Mouse (Mus musculus) stomach, embryonic 14.5 days (tissue): Measurements from ENCODE around the gene Rnf20. TPM values are rescaled to one million over a fixed set of nuclear protein-coding genes. Genes with fewer than 3 reads are reported as not detected.

Experiments used
- ATAC-seq: fragments of 200-750 bp; cut with Nextera tagmentation; 2 replicates; pipeline ENCODE4 v1.8.0; 2017; ENCODE audit warnings: low read depth, moderate TSS enrichment; ENCODE audit not compliant: insufficient number of reproducible peaks, insufficient read depth, low FRiP score
- H3K27ac ChIP-seq: fragments of 300-500 bp; sonication (generic); 2 replicates; pipeline ENCODE4 v1.5.1; 2014; ENCODE audit warnings: mild to moderate bottlenecking, low read length, moderate library complexity, mixed read lengths
- H3K27me3 ChIP-seq: fragments of 300-500 bp; sonication (generic); 2 replicates; pipeline ENCODE4 v1.6.1; 2014; ENCODE audit warnings: low read length, control low read depth, mixed read lengths; ENCODE audit not compliant: control insufficient read depth, insufficient read depth
- H3K36me3 ChIP-seq: fragments of 300-500 bp; sonication (generic); 2 replicates; pipeline ENCODE4 v1.6.1; 2014; ENCODE audit warnings: mild to moderate bottlenecking, control low read depth, low read length, moderate library complexity, mixed read lengths; ENCODE audit not compliant: control insufficient read depth, insufficient read depth
- H3K4me1 ChIP-seq: fragments of 300-500 bp; sonication (generic); 2 replicates; pipeline ENCODE4 v1.6.1; 2014; ENCODE audit warnings: low read length, control low read depth, mixed read lengths; ENCODE audit not compliant: control insufficient read depth, insufficient read depth
- H3K4me2 ChIP-seq: fragments of 300-500 bp; sonication (generic); replicated peaks from 2 replicates; pipeline ENCODE4 v1.6.1; 2014; ENCODE audit warnings: low read depth, low read length, control low read depth
- H3K4me3 ChIP-seq: fragments of 300-500 bp; sonication (generic); 2 replicates; pipeline ENCODE4 v1.5.1; 2014; ENCODE audit warnings: low read depth, low read length, control low read depth
- H3K9ac ChIP-seq: fragments of 300-500 bp; sonication (generic); replicated peaks from 2 replicates; pipeline ENCODE4 v1.6.1; 2014; ENCODE audit warnings: low read depth, mild to moderate bottlenecking, control low read depth, low read length, moderate library complexity, mixed read lengths
- H3K9me3 ChIP-seq: fragments of 300-500 bp; sonication (generic); 2 replicates; pipeline ENCODE4 v1.6.1; 2016; ENCODE audit warnings: low read depth, low read length, control low read depth; ENCODE audit not compliant: control insufficient read depth
- WGBS: fragments of 180-500 bp; shearing (Covaris S2); extraction: QIAGEN DNeasy Blood & Tissue Kit; methylation state at CpG from one replicate; pipeline ENCODE4 v1.1.7; 2014; 5-methylcytosine and 5-hydroxymethylcytosine counted together
- polyA plus RNA-seq: library from polyadenylated mRNA; unstranded; fragments of >200 nt; fragmentation: Nextera tagmentation; extraction: Ambion mirVana; gene quantifications from 2 replicates; pipeline ENCODE4 v1.2.1, GENCODE M21; 2014

The Rnf20 gene
- polyA plus RNA-seq, 1 experiment from 2014 or later: 59.6 TPM

DNA sequence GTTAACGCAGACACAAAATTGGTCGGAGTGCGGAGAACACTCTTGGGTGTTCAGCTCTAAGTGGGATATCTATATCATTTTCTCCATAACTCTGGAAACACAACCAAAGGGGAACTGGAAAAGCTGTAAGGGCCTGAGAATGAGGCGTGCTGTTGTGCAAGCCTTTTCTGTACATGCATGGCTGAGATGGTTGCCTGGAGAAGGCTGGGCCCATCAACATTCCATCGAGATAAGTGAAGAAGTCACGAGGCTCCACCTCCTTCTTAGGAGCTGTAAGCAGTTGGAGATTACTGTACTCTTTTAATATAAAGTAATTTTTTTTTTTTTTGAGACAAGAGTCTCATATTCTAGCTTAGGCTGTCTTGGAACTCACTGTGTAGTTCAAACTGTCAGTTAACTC, 44.3 kb downstream of the Rnf20 start:
- Histone ChIP-seq H3K27ac (no peak overlapping the region), H3K27me3 (no peaks in the 10 kb centered on the region), H3K36me3 (no peaks in the 10 kb centered on the region), H3K9me3 (no peaks in the 10 kb centered on the region), H3K9ac (no peak overlapping the region), H3K4me1 (no peaks in the 10 kb centered on the region), H3K4me2 (no peak overlapping the region), H3K4me3 (no peak overlapping the region)
- ATAC-seq: no peak
- 81% methylated on average over 6 of the region's 6 CpGs for WGBS

DNA sequence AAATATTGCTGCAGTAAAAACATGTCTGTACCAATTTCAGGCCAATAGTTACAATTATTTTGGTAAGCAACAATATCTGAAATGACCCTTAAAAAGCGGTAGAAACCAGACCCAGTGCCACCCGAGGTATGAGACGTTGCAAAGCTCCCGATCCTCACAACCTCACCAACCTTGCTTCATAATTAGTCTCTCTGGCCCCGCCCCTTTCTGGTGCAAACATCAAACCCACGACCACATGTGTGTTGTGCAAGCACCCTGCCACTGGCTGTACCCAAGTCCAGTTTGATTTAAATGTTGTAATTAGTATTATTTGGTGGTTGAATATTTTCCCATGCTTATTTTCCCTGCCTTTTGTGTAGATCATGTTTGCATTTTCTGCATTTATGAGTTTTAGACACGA, 45.0 kb downstream of the Rnf20 start:
- no peak overlapping the region for H3K9ac ChIP-seq
- H3K27me3 ChIP-seq: no peaks in the 10 kb centered on the region
- no peaks in the 10 kb centered on the region for H3K4me1 ChIP-seq
- no peak overlapping the region for H3K4me3 ChIP-seq
- H3K9me3 ChIP-seq: no peaks in the 10 kb centered on the region
- H3K4me2 ChIP-seq: no peak overlapping the region
- H3K27ac ChIP-seq: no peak overlapping the region
- H3K36me3 ChIP-seq: no peaks in the 10 kb centered on the region
- 76% methylated on average over 7 of the region's 7 CpGs for whole genome bisulfite sequencing
- no peak for ATAC-seq

DNA sequence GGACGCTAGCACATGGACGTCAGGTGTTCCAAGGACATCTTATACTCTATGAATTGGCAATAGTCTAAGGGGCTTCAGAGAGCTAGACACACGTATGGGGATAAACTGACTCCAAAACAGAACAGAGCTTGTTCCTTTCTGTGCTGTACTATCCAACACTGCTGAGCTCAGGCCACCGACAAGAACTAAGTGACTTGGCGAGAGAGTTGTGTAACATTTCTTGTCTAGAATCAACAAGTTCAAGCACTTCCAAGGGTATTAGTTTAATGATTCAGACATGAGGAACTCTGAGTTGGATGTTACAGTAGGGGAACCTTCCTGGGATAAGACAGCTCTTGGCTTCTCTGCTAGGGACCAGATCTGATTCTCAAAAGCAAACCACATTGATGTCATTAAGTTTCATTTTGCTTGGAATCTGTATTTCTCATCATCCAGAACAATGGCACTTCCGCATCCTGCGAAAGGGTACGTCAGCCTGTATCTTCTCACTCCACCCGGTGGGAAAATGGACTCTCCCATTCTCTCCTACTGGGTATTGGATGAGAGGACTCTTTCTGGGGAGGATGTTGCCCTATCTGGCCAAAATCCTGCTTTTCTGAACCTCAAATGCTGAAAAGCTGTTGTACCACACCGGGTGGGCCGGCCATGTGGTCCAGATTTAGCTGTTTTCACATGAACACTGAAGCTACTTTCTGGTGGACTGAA, 48.5 kb downstream of the Rnf20 start:
- H3K27ac ChIP-seq: no peak overlapping the region
- no peaks in the 10 kb centered on the region for H3K9me3 ChIP-seq
- H3K4me1 ChIP-seq: no peaks in the 10 kb centered on the region
- H3K27me3 ChIP-seq: no peaks in the 10 kb centered on the region
- no peak for ATAC-seq
- H3K4me3 ChIP-seq: no peak overlapping the region
- no peak overlapping the region for H3K4me2 ChIP-seq
- WGBS: 89% methylated on average over 11 of the region's 11 CpGs
- no peaks in the 10 kb centered on the region for H3K36me3 ChIP-seq
- no peak overlapping the region for H3K9ac ChIP-seq

DNA sequence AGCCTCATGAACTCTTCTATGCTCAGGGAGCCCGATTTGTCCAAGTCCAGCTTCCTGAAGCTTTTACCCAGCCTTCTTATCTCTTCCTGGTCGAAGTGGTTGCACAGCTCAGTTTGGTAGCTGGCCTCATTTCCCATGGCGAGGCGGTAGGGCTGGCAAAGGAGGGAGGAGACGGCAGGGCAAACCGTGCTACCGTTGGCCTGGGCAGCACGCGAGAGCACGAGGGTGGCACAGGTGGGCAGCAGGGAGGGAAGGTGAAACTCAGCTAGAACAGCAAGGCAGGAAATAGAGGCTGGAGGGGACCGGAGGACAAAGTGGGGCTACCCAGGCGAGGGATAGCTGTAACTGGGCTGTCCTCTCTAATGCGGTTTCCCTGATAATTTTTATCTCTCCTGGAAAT, 50.0 kb downstream of the Rnf20 start, which contains the start of gene Ppp3r2:
Ppp3r2 (minus strand) TSS at position 213 of the 400 bp plus-strand sequence.
- Histone ChIP-seq H3K27ac (no peak within 1 kb of the TSS), H3K4me1 (no peaks in the 10 kb centered on the region), H3K9ac (no peak within 1 kb of the TSS), H3K4me3 (no peak within 1 kb of the TSS), H3K27me3 (no peaks in the 10 kb centered on the region), H3K36me3 (no peaks in the 10 kb centered on the region), H3K4me2 (no peak within 1 kb of the TSS), H3K9me3 (no peaks in the 10 kb centered on the region)
- ATAC-seq: no peak
- 86% methylated on average over 13 of the region's 13 CpGs for WGBS

DNA sequence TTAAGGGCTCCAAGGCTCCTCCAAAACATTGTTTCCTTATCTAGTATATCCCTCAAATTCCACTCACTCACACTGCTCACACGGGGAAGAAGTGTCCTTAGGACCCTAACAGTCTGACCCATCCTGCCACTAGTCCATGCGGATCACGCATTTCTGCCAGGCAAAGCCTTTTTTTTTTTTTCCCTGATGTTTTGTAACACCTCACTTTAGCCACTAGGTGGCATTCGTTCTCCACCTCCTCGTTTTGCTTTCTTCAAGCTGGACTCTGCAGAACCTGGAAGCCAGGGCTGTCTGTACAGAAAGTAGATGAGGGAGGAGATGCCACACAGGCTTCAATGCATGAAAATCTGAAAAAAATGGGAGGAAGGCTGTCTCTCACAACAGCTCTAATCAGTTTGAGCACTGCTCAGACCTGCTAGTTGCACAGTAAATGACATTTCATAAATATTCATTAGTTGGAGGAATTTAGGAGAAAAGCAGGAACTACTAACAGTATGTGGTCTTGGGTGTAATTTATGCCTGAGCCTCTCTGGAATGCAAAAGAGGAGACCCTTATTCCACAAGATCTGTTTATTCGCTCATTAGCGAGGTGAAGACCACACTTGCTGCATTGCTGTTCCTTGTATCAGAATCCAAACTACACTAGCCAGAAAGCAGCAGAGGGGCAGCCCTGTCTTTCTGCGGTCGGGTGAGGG, 56.9 kb downstream of the Rnf20 start:
- Histone ChIP-seq H3K4me3 (no peak overlapping the region), H3K27me3 (no peaks in the 10 kb centered on the region), H3K36me3 (no peaks in the 10 kb centered on the region), H3K27ac (no peak overlapping the region), H3K9me3 (no peaks in the 10 kb centered on the region), H3K9ac (no peak overlapping the region), H3K4me2 (no peak overlapping the region), H3K4me1 (no peaks in the 10 kb centered on the region)
- WGBS: 24% methylated on average over 9 of the region's 9 CpGs
- peak; percentile 65; the same call in 1 of the 2 replicates for ATAC-seq

DNA sequence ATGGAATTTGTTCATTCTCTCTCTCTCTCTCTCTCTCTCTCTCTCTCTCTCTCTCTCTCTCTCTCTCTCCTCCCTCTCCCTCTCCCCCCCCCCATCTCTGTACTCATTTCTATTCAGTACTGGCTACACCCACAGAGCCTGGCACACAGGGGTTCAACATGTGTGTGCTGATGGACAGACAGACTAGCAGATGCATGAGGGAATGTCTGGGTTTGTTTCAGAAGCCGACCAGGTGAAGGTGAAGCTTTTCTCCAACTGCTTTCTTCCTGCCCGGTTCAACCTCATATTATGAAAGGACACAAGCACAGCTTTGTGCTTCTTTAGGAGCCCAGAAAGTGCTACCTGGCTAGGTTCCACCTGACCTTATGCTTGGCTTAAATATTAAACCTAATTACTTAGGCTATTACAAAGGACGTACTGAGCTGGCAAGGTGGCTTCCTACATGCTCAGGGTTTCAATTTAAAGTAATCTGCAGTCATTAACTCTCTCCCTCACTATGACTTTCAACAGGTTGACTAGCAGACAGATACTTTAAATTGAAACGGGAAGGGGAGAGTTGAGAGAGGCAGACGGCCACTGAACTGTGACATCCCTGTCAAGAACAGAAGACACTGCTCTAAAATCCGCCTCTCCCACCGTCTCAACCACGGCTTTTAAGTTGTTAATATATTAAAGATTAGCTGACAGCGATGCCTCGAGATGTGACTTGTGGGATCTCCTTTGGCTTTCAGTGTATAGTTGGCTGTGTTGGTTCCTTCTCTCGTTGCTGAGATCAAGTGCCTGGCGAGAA, 59.8 kb downstream of the Rnf20 start:
- Histone ChIP-seq H3K4me3 (no peak overlapping the region), H3K9me3 (no peaks in the 10 kb centered on the region), H3K27ac (no peak overlapping the region), H3K27me3 (no peaks in the 10 kb centered on the region), H3K9ac (no peak overlapping the region), H3K4me2 (no peak overlapping the region), H3K36me3 (no peaks in the 10 kb centered on the region), H3K4me1 (no peaks in the 10 kb centered on the region)
- no peak; the same call in 1 of the 2 replicates for ATAC-seq
- 55% methylated on average over 12 of the region's 12 CpGs for WGBS

Other genes starting within 250 kb of the Rnf20 start
- gene Acnat2, start 223.9 kb upstream of the Rnf20 start, polyA plus RNA-seq: not detected in 2 replicates
- gene Acnat1, start 158.1 kb upstream of the Rnf20 start, polyA plus RNA-seq: 0.42 and 0.86 TPM in 2 replicates
- gene Baat, start 125.4 kb upstream of the Rnf20 start, polyA plus RNA-seq: 0.20 TPM in 1 of 2 replicates, not detected in the other
- 91.4 and 93.6 TPM in 2 replicates for gene Mrpl50, start 110.9 kb upstream of the Rnf20 start, polyA plus RNA-seq
- gene Zfp189, start 110.8 kb upstream of the Rnf20 start, polyA plus RNA-seq: 7.1 and 8.7 TPM in 2 replicates
- 2.6 and 2.7 TPM in 2 replicates for gene Aldob, start 82.5 kb upstream of the Rnf20 start, polyA plus RNA-seq
- 29.6 and 30.1 TPM in 2 replicates for gene Tmem246, start 34.1 kb upstream of the Rnf20 start, polyA plus RNA-seq
- gene Ppp3r2, start 50.0 kb downstream of the Rnf20 start, polyA plus RNA-seq: 0.13 TPM in 1 of 2 replicates, not detected in the other
- gene Grin3a, start 213.7 kb downstream of the Rnf20 start, polyA plus RNA-seq: 2.1 TPM in 2 replicates